Mouse (Mus musculus): ENCODE results near the gene Mblac1.

DNA sequence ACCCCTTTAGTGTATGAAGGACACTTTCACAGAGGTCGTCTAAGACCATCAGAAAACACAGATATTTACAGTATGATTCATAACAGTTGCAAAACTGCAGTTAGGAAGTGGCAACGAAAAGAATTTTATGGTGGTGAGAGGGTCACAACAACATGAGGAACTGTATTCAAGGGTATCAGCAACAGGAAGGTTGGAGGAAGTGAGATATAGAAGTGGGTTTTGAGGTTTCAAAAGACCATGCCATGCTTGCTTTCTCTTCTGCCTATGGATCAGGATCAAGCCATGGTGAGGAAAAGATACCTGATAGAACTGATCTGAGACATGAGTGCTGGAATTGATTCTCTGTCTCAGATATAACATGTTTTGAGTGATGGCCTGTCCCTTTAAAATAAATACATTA lies 33.3 kb downstream of the Mblac1 start:
- TF ChIP-seq TAL1 (conservative IDR thresholded peaks at IDR 0.05; ENCODE audit: low read depth, low read length) (no peak), CTCF (IDR thresholded peaks at IDR 0.05; ENCODE audit: low read depth, low read length) (no peak), GATA1 (IDR thresholded peaks at IDR 0.05; ENCODE audit: borderline replicate concordance, low read length) (no peak)
